In the genomic region with DNA sequence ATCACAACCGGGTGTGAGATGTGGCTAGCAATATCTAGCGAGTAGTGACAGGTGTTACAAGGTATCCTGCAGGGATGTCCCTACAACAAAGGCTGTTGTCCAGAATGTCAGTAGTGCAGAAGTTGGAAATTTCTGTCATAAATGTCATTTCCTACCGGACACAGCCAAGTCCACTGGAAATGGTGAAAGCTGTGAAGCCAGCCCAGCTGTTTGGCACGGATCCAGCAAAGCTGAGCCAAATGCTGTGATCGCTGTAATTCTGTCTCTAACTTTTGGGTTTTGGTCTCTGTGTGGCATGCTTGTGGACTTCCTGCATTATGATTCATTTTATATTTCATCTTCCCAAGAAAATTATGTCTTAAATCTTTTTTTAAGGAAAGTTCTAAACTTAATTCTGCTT, we compare ENCODE assay signal across 9 mouse cellular contexts. TPM values are rescaled to one million over a fixed set of nuclear protein-coding genes. Genes with fewer than 3 reads are reported as not detected.
DNase-seq lines count a peak whose midpoint lies in the region; ATAC-seq and TF ChIP-seq lines count a peak whose summit lies in the region.
"Had no signal": no experiment of that assay in that cellular context is flagged by ENCODE, and none has a peak within 500 bp of the region (broad histone marks: within the 10 kb centered on the region; RNA-seq: fewer than 3 reads in every experiment).

No protein-coding gene starts in this region.

- no peak for TF ChIP-seq CTCF in gastrocnemius, adult 2 months (IDR thresholded peaks at IDR 0.05)

- no peaks in the 10 kb centered on the region for H3K4me1 ChIP-seq in midbrain, embryonic 14.5 days (ENCODE audit: control insufficient read depth, insufficient read depth, low read length)
- H3K4me1 ChIP-seq in midbrain, embryonic 10.5 days, result no peaks in the 10 kb centered on the region
- H3K4me1 ChIP-seq in forebrain, embryonic 10.5 days, result no peaks in the 10 kb centered on the region

- peaks cover 11% of the 10 kb centered on the region; the same call in 1 of the 2 replicates for H3K36me3 ChIP-seq in midbrain, embryonic 14.5 days (ENCODE audit: control insufficient read depth, insufficient read depth, low read length)
- peaks cover 43% of the 10 kb centered on the region for H3K36me3 ChIP-seq in midbrain, embryonic 10.5 days
- H3K36me3 ChIP-seq in forebrain, embryonic 10.5 days (replicated peaks), result peaks cover 49% of the 10 kb centered on the region

- peak; percentile 20 for DNase-seq in midbrain, embryonic 14.5 days
- DNase-seq in midbrain, embryonic 10.5 days (ENCODE audit: low spot score), result no peak
- peak; percentile 83 for DNase-seq in gastrocnemius, adult 2 months
- DNase-seq in heart, postnatal 36 days, result peak; percentile 69 to 70
- peak; percentile 66 for DNase-seq in lung, postnatal 36 days
- DNase-seq in left cerebral cortex, postnatal 36 days (ENCODE audit: low spot score in 2 of 2), result no peak
- DNase-seq in forebrain, embryonic 10.5 days (ENCODE audit: extremely low spot score, low spot score), result no peak
- DNase-seq in embryo, embryonic 10.5 days (ENCODE audit: low spot score), result no peak
- DNase-seq: thymus, adult 2 months had no signal

- no peaks in the 10 kb centered on the region for H3K27me3 ChIP-seq in midbrain, embryonic 14.5 days (ENCODE audit: control insufficient read depth, insufficient read depth, low read length)
- no peaks in the 10 kb centered on the region for H3K27me3 ChIP-seq in midbrain, embryonic 10.5 days (ENCODE audit: low read depth, poor library complexity, severe bottlenecking)
- no peaks in the 10 kb centered on the region for H3K27me3 ChIP-seq in forebrain, embryonic 10.5 days (ENCODE audit: poor library complexity, severe bottlenecking)

- H3K9me3 ChIP-seq in midbrain, embryonic 14.5 days (ENCODE audit: control insufficient read depth, low read length), result no peaks in the 10 kb centered on the region
- no peaks in the 10 kb centered on the region for H3K9me3 ChIP-seq in midbrain, embryonic 10.5 days (replicated peaks)
- no peaks in the 10 kb centered on the region for H3K9me3 ChIP-seq in forebrain, embryonic 10.5 days

- whole genome bisulfite sequencing in midbrain, embryonic 14.5 days, result 86% methylated on average over 5 of the region's 5 CpGs
- 94% methylated on average over 5 of the region's 5 CpGs for WGBS in midbrain, embryonic 10.5 days
- WGBS in forebrain, embryonic 10.5 days, result 92% methylated on average over 5 of the region's 5 CpGs

- intact Hi-C loops in gastrocnemius, adult 2 months (cut with DNase I), result no loop called here
- intact Hi-C loops in heart, postnatal 36 days (cut with DNase I), result no loop called here
- intact Hi-C loops in left cerebral cortex, postnatal 36 days (cut with DNase I), result no loop called here

- H3K4me2 ChIP-seq in midbrain, embryonic 14.5 days (ENCODE audit: low read length), result no peak overlapping the region

- no peak for ATAC-seq in midbrain, embryonic 14.5 days (ENCODE audit: low FRiP score, low TSS enrichment)

- no peak overlapping the region for H3K4me3 ChIP-seq in midbrain, embryonic 14.5 days (replicated peaks; ENCODE audit: low read depth, low read length)
- H3K4me3 ChIP-seq in midbrain, embryonic 10.5 days, result no peak overlapping the region
- no peak overlapping the region for H3K4me3 ChIP-seq in gastrocnemius, adult 2 months
- H3K4me3 ChIP-seq in forebrain, embryonic 10.5 days, result no peak overlapping the region

- H3K27ac ChIP-seq in midbrain, embryonic 14.5 days (replicated peaks; ENCODE audit: low read depth, low read length), result no peak overlapping the region
- no peak overlapping the region for H3K27ac ChIP-seq in midbrain, embryonic 10.5 days (replicated peaks)
- H3K27ac ChIP-seq in gastrocnemius, adult 2 months, result peak overlapping the region; percentile 4; the same call in 1 of the 2 replicates
- H3K27ac ChIP-seq in forebrain, embryonic 10.5 days, result no peak overlapping the region

- no peak overlapping the region for H3K9ac ChIP-seq in midbrain, embryonic 14.5 days (replicated peaks; ENCODE audit: low read length)

RNA-seq across cellular contexts. Expression of gene Tomm7, which starts 18.3 kb away (rescaled TPM):
- polyA plus RNA-seq in midbrain, embryonic 14.5 days (2014; fragmentation: Nextera tagmentation; extraction: Ambion mirVana), result 84.0 and 103 TPM in 2 replicates
- 119 and 135 TPM in 2 replicates for polyA plus RNA-seq in midbrain, embryonic 10.5 days (2016; fragmentation: Nextera tagmentation; extraction: Ambion mirVana)
- total RNA-seq in gastrocnemius, adult 2 months (2021), result 10 to 100 TPM; 64.1 to 74.4 TPM
- 100 to 1,000 TPM; 105 to 107 TPM for total RNA-seq in heart, postnatal 36 days (2021)
- total RNA-seq in left cerebral cortex, postnatal 36 days (2021), result 10 to 100 TPM; 77.6 to 86.2 TPM
- polyA plus RNA-seq in forebrain, embryonic 10.5 days (2016; fragmentation: Nextera tagmentation; extraction: Ambion mirVana), result 143 and 147 TPM in 2 replicates

Comparison
In these comparisons a context has a peak if more than half of its experiments do, and no peak if none do; other contexts are left out.
1. DNase-seq: peak in midbrain, embryonic 14.5 days (single experiment), gastrocnemius, adult 2 months (single experiment), heart, postnatal 36 days (2 of 2) and lung, postnatal 36 days (single experiment); none in midbrain, embryonic 10.5 days (single experiment), left cerebral cortex, postnatal 36 days (0 of 2), forebrain, embryonic 10.5 days (single experiment) and embryo, embryonic 10.5 days (single experiment).